ENCODE assay signal across 9 mouse cellular contexts in genomic region chr5:24475476-24476241, GRCm38 (mm10). TPM values are rescaled to one million over a fixed set of nuclear protein-coding genes. Genes with fewer than 3 reads are reported as not detected.
A peak's percentile ranks its signal among the peaks of the same experiment; 100 is the strongest.
DNase-seq lines count a peak whose midpoint lies in the region; ATAC-seq and TF ChIP-seq lines count a peak whose summit lies in the region.
"Had no signal": no experiment of that assay in that cellular context is flagged by ENCODE, and none has a peak within 500 bp of the region (broad histone marks: within the 10 kb centered on the region; RNA-seq: fewer than 3 reads in every experiment).

No protein-coding gene starts in this region.

- 0 out of 2 replicates have a peak overlapping the region, but pooled peaks have one; percentile 6 for H3K27ac ChIP-seq in cerebellum, adult 2 months (ENCODE audit: insufficient read depth, low read length)
- H3K27ac ChIP-seq in intestine, embryonic 14.5 days (ENCODE audit: low read depth) = no peak overlapping the region
- no peak overlapping the region for H3K27ac ChIP-seq in midbrain, postnatal 0 days (ENCODE audit: low read depth, low read length)

- TF ChIP-seq POLR2A in cerebellum, adult 2 months (IDR thresholded peaks at IDR 0.05; ENCODE audit: borderline replicate concordance, insufficient read depth, low read length) = no peak
- peak; percentile 18; the same call in 1 of the 2 replicates for TF ChIP-seq POLR2A in lung, adult 2 months (IDR thresholded peaks at IDR 0.05; ENCODE audit: borderline replicate concordance, extremely low read depth, low read depth, low read length)

- DNase-seq in heart, adult 11 months = peak; percentile 95
- DNase-seq in heart, postnatal 4 days = no peak
- DNase-seq in cerebellum, adult 2 months = peak in 1 of 2 experiments; percentile 65
- no peak for DNase-seq in intestine, embryonic 14.5 days (ENCODE audit: low spot score)
- DNase-seq in lung, adult 2 months = peak; percentile 87
- DNase-seq in frontal cortex, postnatal 36 days (ENCODE audit: low spot score in 2 of 2) = no peak
- DNase-seq in retina, embryonic 14.5 days (ENCODE audit: low spot score) = no peak
- no peak for DNase-seq in midbrain, postnatal 0 days (ENCODE audit: low spot score)

- no peak for TF ChIP-seq CTCF in cerebellum, adult 2 months (IDR thresholded peaks at IDR 0.05; ENCODE audit: borderline replicate concordance, insufficient read depth, low read depth, low read length)
- TF ChIP-seq CTCF in lung, adult 2 months (IDR thresholded peaks at IDR 0.05; ENCODE audit: insufficient read depth, low read length) = no peak
- TF ChIP-seq CTCF in midbrain, postnatal 0 days (IDR thresholded peaks at IDR 0.05) = no peak

- peaks cover 49% of the 10 kb centered on the region for H3K36me3 ChIP-seq in intestine, embryonic 14.5 days (ENCODE audit: control insufficient read depth, insufficient read depth, low read length)
- peaks cover 42% of the 10 kb centered on the region for H3K36me3 ChIP-seq in midbrain, postnatal 0 days (ENCODE audit: insufficient read depth, low read length)

- no peaks in the 10 kb centered on the region for H3K9me3 ChIP-seq in intestine, embryonic 14.5 days (ENCODE audit: control insufficient read depth, low read length)
- H3K9me3 ChIP-seq in midbrain, postnatal 0 days (ENCODE audit: low read length) = no peaks in the 10 kb centered on the region

- H3K27me3 ChIP-seq in cerebellum, adult 2 months (ENCODE audit: control insufficient read depth, insufficient read depth, low read length) = no peaks in the 10 kb centered on the region
- H3K27me3 ChIP-seq in intestine, embryonic 14.5 days (replicated peaks; ENCODE audit: control insufficient read depth, insufficient read depth, low read length) = peaks cover 6% of the 10 kb centered on the region; the same call in 1 of the 2 replicates
- no peaks in the 10 kb centered on the region for H3K27me3 ChIP-seq in midbrain, postnatal 0 days (ENCODE audit: insufficient read depth, low read length)
- H3K27me3 ChIP-seq: CH12.LX had no signal

- no peak overlapping the region for H3K9ac ChIP-seq in intestine, embryonic 14.5 days (ENCODE audit: low read length)
- no peak overlapping the region for H3K9ac ChIP-seq in midbrain, postnatal 0 days (replicated peaks; ENCODE audit: low read length, poor library complexity, severe bottlenecking)

- whole genome bisulfite sequencing in cerebellum, adult 2 months = 25% methylated on average over 6 of the region's 6 CpGs
- WGBS in intestine, embryonic 14.5 days = 67% methylated on average over 6 of the region's 6 CpGs
- WGBS in lung, adult 2 months = 64% methylated on average over 6 of the region's 6 CpGs
- WGBS in midbrain, postnatal 0 days = 75% methylated on average over 6 of the region's 6 CpGs

- H3K4me3 ChIP-seq in cerebellum, adult 2 months (replicated peaks; ENCODE audit: insufficient read depth, low read depth, low read length) = no peak overlapping the region
- H3K4me3 ChIP-seq in intestine, embryonic 14.5 days (ENCODE audit: low read depth, low read length) = peak overlapping the region; percentile 33; the same call in 1 of the 2 replicates
- H3K4me3 ChIP-seq in lung, adult 2 months (replicated peaks; ENCODE audit: extremely low read depth, low read depth, low read length) = peak overlapping the region; percentile 7
- no peak overlapping the region for H3K4me3 ChIP-seq in midbrain, postnatal 0 days (ENCODE audit: low read depth, low read length)

- H3K4me2 ChIP-seq in intestine, embryonic 14.5 days (ENCODE audit: low read length) = peak overlapping the region; percentile 65
- no peak overlapping the region for H3K4me2 ChIP-seq in midbrain, postnatal 0 days (ENCODE audit: low read depth, low read length, poor library complexity, severe bottlenecking)

- no peak for ATAC-seq in intestine, embryonic 14.5 days (replicated peaks; ENCODE audit: low FRiP score, low TSS enrichment, low read depth)
- ATAC-seq in midbrain, postnatal 0 days (ENCODE audit: low FRiP score) = no peak

- peaks cover 12% of the 10 kb centered on the region for H3K4me1 ChIP-seq in cerebellum, adult 2 months (ENCODE audit: control insufficient read depth, insufficient read depth, low read length)
- peaks cover 38% of the 10 kb centered on the region for H3K4me1 ChIP-seq in intestine, embryonic 14.5 days (replicated peaks; ENCODE audit: control insufficient read depth, insufficient read depth, low read length)
- no peaks in the 10 kb centered on the region for H3K4me1 ChIP-seq in lung, adult 2 months (ENCODE audit: control insufficient read depth, insufficient read depth, low read length)
- H3K4me1 ChIP-seq in midbrain, postnatal 0 days (ENCODE audit: insufficient read depth, low read length) = 0 out of 2 replicates have a peak, but pooled peaks cover 10% of the 10 kb centered on the region

RNA-seq across cellular contexts. Expression of gene Agap3, which starts 23.7 kb away (rescaled TPM):
- total RNA-seq in heart, postnatal 4 days (2021) = 10 to 100 TPM; 83.4 to 97.4 TPM
- 402 and 421 TPM in 2 replicates for polyA plus RNA-seq in cerebellum, adult 2 months (2012; rRNA removed)
- 22.0 and 22.9 TPM in 2 replicates for polyA plus RNA-seq in intestine, embryonic 14.5 days (2014; fragmentation: Nextera tagmentation; extraction: Ambion mirVana)
- 127 TPM in 2 replicates for polyA plus RNA-seq in lung, adult 2 months (2012; rRNA removed)
- total RNA-seq in midbrain, postnatal 0 days (2014; rRNA removed) = 239 and 282 TPM in 2 replicates
- polyA plus RNA-seq in midbrain, postnatal 0 days (2015; fragmentation: Nextera tagmentation; extraction: Ambion mirVana) = 116 and 120 TPM in 2 replicates

RNA-seq across cellular contexts. Expression of gene Tmub1, which starts 28.0 kb away (rescaled TPM):
- 1 to 10 TPM; 8.5 to 8.7 TPM for total RNA-seq in heart, postnatal 4 days (2021)
- 60.6 and 61.1 TPM in 2 replicates for polyA plus RNA-seq in cerebellum, adult 2 months (2012; rRNA removed)
- 22.7 and 22.9 TPM in 2 replicates for polyA plus RNA-seq in intestine, embryonic 14.5 days (2014; fragmentation: Nextera tagmentation; extraction: Ambion mirVana)
- polyA plus RNA-seq in lung, adult 2 months (2012; rRNA removed) = 49.5 and 56.4 TPM in 2 replicates
- 52.1 and 91.5 TPM in 2 replicates for total RNA-seq in midbrain, postnatal 0 days (2014; rRNA removed)
- polyA plus RNA-seq in midbrain, postnatal 0 days (2015; fragmentation: Nextera tagmentation; extraction: Ambion mirVana) = 65.3 and 65.5 TPM in 2 replicates

RNA-seq across cellular contexts. Expression of gene Fastk, which starts 30.6 kb away (rescaled TPM):
- 100 to 1,000 TPM; 194 to 206 TPM for total RNA-seq in heart, postnatal 4 days (2021)
- 246 and 265 TPM in 2 replicates for polyA plus RNA-seq in cerebellum, adult 2 months (2012; rRNA removed)
- polyA plus RNA-seq in intestine, embryonic 14.5 days (2014; fragmentation: Nextera tagmentation; extraction: Ambion mirVana) = 105 and 107 TPM in 2 replicates
- polyA plus RNA-seq in lung, adult 2 months (2012; rRNA removed) = 187 and 234 TPM in 2 replicates
- total RNA-seq in midbrain, postnatal 0 days (2014; rRNA removed) = 139 and 174 TPM in 2 replicates
- 97.9 and 109 TPM in 2 replicates for polyA plus RNA-seq in midbrain, postnatal 0 days (2015; fragmentation: Nextera tagmentation; extraction: Ambion mirVana)

RNA-seq across cellular contexts. Expression of gene Gbx1, which starts 51.3 kb away (rescaled TPM):
- not detected for total RNA-seq in heart, postnatal 4 days (2021)
- 0.38 and 0.44 TPM in 2 replicates for polyA plus RNA-seq in cerebellum, adult 2 months (2012; rRNA removed)
- 0.07 TPM in 1 of 2 replicates, not detected in the other for polyA plus RNA-seq in intestine, embryonic 14.5 days (2014; fragmentation: Nextera tagmentation; extraction: Ambion mirVana)
- 0.02 TPM in 1 of 2 replicates, not detected in the other for polyA plus RNA-seq in lung, adult 2 months (2012; rRNA removed)
- 0.33 TPM in 1 of 2 replicates, not detected in the other for total RNA-seq in midbrain, postnatal 0 days (2014; rRNA removed)
- 0.09 and 0.12 TPM in 2 replicates for polyA plus RNA-seq in midbrain, postnatal 0 days (2015; fragmentation: Nextera tagmentation; extraction: Ambion mirVana)

RNA-seq across cellular contexts. Expression of gene Slc4a2, which starts 52.0 kb away (rescaled TPM):
- total RNA-seq in heart, postnatal 4 days (2021) = 10 to 100 TPM; 63.2 to 65.7 TPM
- 81.3 and 88.0 TPM in 2 replicates for polyA plus RNA-seq in cerebellum, adult 2 months (2012; rRNA removed)
- 32.7 and 35.7 TPM in 2 replicates for polyA plus RNA-seq in intestine, embryonic 14.5 days (2014; fragmentation: Nextera tagmentation; extraction: Ambion mirVana)
- 84.6 and 86.8 TPM in 2 replicates for polyA plus RNA-seq in lung, adult 2 months (2012; rRNA removed)
- 35.7 and 42.1 TPM in 2 replicates for total RNA-seq in midbrain, postnatal 0 days (2014; rRNA removed)
- 11.5 and 11.8 TPM in 2 replicates for polyA plus RNA-seq in midbrain, postnatal 0 days (2015; fragmentation: Nextera tagmentation; extraction: Ambion mirVana)

Comparison
In these comparisons a context has a peak if more than half of its experiments do, and no peak if none do; other contexts are left out.
1. DNase-seq: peak in heart, adult 11 months (single experiment) and lung, adult 2 months (single experiment); none in heart, postnatal 4 days (single experiment), intestine, embryonic 14.5 days (single experiment), frontal cortex, postnatal 36 days (0 of 2), retina, embryonic 14.5 days (single experiment) and midbrain, postnatal 0 days (single experiment).
2. H3K4me3 ChIP-seq: peak in intestine, embryonic 14.5 days (single experiment) and lung, adult 2 months (single experiment); none in cerebellum, adult 2 months (single experiment) and midbrain, postnatal 0 days (single experiment).